ENCODE assay signal across 11 mouse cellular contexts in genomic region chr5:65718368-65718767, GRCm38 (mm10). TPM values are rescaled to one million over a fixed set of nuclear protein-coding genes. Genes with fewer than 3 reads are reported as not detected.
DNase-seq lines count a peak whose midpoint lies in the region; ATAC-seq and TF ChIP-seq lines count a peak whose summit lies in the region.
"Had no signal": no experiment of that assay in that cellular context is flagged by ENCODE, and none has a peak within 500 bp of the region (broad histone marks: within the 10 kb centered on the region; RNA-seq: fewer than 3 reads in every experiment).

No protein-coding gene starts in this region.

- DNase-seq in heart, postnatal 10 days, result no peak
- DNase-seq in MEL (ENCODE audit: low read depth, low spot score), result peak; percentile 97
- DNase-seq in embryo, embryonic 11 days, result peak; percentile 37
- no peak for DNase-seq in kidney, postnatal 10 days
- no peak for DNase-seq in cerebellum, postnatal 25 days
- DNase-seq in cerebellum, adult 11-12 months, result no peak
- DNase-seq: adrenal gland, postnatal 25 days; kidney, adult 9 months had no signal

- no peak for ATAC-seq in heart, embryonic 15.5 days (replicated peaks; ENCODE audit: insufficient number of reproducible peaks, insufficient read depth, low FRiP score, low read depth)
- ATAC-seq in megakaryocyte progenitor cell, adult 5-6 weeks (replicated peaks; ENCODE audit: poor library complexity), result peak; percentile 95

- peak overlapping the region; percentile 23; the same call in 1 of the 2 replicates for H3K27ac ChIP-seq in heart, embryonic 15.5 days
- peak overlapping the region; percentile 96 for H3K27ac ChIP-seq in MEL (ENCODE audit: control insufficient read depth, low read depth, low read length)

- TF ChIP-seq EP300 in MEL (IDR thresholded peaks at IDR 0.05; ENCODE audit: low read depth in 1 of 2, low read length in 2 of 2), result peak; percentile 65 to 69

- 0 out of 2 replicates have a peak, but pooled peaks have one; percentile 0 for TF ChIP-seq RAD21 in MEL (IDR thresholded peaks at IDR 0.05; ENCODE audit: low read depth, low read length)

- no peaks in the 10 kb centered on the region; the same call in 1 of the 2 replicates for H3K79me2 ChIP-seq in MEL (ENCODE audit: control insufficient read depth, insufficient read depth, low read length, poor library complexity)

- no peaks in the 10 kb centered on the region for H3K27me3 ChIP-seq in heart, embryonic 15.5 days
- no peaks in the 10 kb centered on the region for H3K27me3 ChIP-seq in MEL (ENCODE audit: control insufficient read depth in 1 of 2, insufficient read depth in 2 of 2, low read length in 2 of 2)
- H3K27me3 ChIP-seq: megakaryocyte, embryonic 14.5 days had no signal

- 20% methylated on average over 3 of the region's 3 CpGs for WGBS in heart, embryonic 15.5 days

- intact Hi-C loops in heart, postnatal 10 days (cut with DNase I), result no loop called here

- no peak overlapping the region for H3K4me3 ChIP-seq in heart, embryonic 15.5 days
- peak overlapping the region; percentile 46 to 69; a peak in 3 of 4 replicates for H3K4me3 ChIP-seq in MEL (ENCODE audit: control insufficient read depth in 1 of 2, insufficient read depth in 1 of 2, low read depth in 2 of 2, low read length in 2 of 2)

- H3K9ac ChIP-seq in heart, embryonic 15.5 days, result no peak overlapping the region
- H3K9ac ChIP-seq in MEL (ENCODE audit: control insufficient read depth, low read depth, low read length, poor library complexity, severe bottlenecking), result peak overlapping the region; percentile 70

- TF ChIP-seq POLR2A in MEL (IDR thresholded peaks at IDR 0.05; ENCODE audit: control insufficient read depth in 1 of 2, insufficient read depth in 1 of 2, low read depth in 1 of 2, low read length in 2 of 2, poor library complexity in 1 of 2), result no peak

- TF ChIP-seq CTCF in MEL (IDR thresholded peaks at IDR 0.05 in 2 of 3, conservative IDR thresholded peaks at IDR 0.05 in 1 of 3; ENCODE audit: control insufficient read depth in 1 of 3, insufficient read depth in 1 of 3, low read depth in 2 of 3, low read length in 3 of 3, poor library complexity in 1 of 3, severe bottlenecking in 1 of 3), result no peak

- no peaks in the 10 kb centered on the region for H3K36me3 ChIP-seq in heart, embryonic 15.5 days
- no peaks in the 10 kb centered on the region for H3K36me3 ChIP-seq in MEL (ENCODE audit: control insufficient read depth in 1 of 2, insufficient read depth in 2 of 2, low read length in 2 of 2)

- H3K4me1 ChIP-seq in heart, embryonic 15.5 days (replicated peaks), result 0 out of 2 replicates have a peak, but pooled peaks cover 4% of the 10 kb centered on the region
- H3K4me1 ChIP-seq in MEL (ENCODE audit: control insufficient read depth in 1 of 2, insufficient read depth in 2 of 2, low read length in 2 of 2), result peaks cover 0 to under 1% of the 10 kb centered on the region in 2 experiments; a peak in 2 of 4 replicates

- H3K9me3 ChIP-seq in heart, embryonic 15.5 days (replicated peaks), result no peaks in the 10 kb centered on the region
- no peaks in the 10 kb centered on the region for H3K9me3 ChIP-seq in MEL (replicated peaks; ENCODE audit: insufficient read depth, low read length)
- H3K9me3 ChIP-seq: megakaryocyte, embryonic 14.5 days had no signal

- H3K4me2 ChIP-seq in heart, embryonic 15.5 days, result no peak overlapping the region

TF ChIP-seq in MEL, 35 proteins besides CTCF, POLR2A, EP300 and RAD21:
- TF ChIP-seq UBTF (IDR thresholded peaks at IDR 0.05; ENCODE audit: borderline replicate concordance, insufficient read depth, low read depth, low read length), result no peak
- peak; percentile 12; the same call in 1 of the 2 replicates for TF ChIP-seq MXI1 (IDR thresholded peaks at IDR 0.05; ENCODE audit: low read depth, low read length)
- TF ChIP-seq E2F4 (IDR thresholded peaks at IDR 0.05; ENCODE audit: borderline replicate concordance, low read depth, low read length), result no peak
- peak; percentile 66; the same call in 1 of the 2 replicates for TF ChIP-seq TBP (IDR thresholded peaks at IDR 0.05; ENCODE audit: low read depth, low read length)
- no peak for TF ChIP-seq POLR2AphosphoS5 (IDR thresholded peaks at IDR 0.05; ENCODE audit: borderline replicate concordance, low read depth, low read length)
- no peak; the same call in 1 of the 2 replicates for TF ChIP-seq MYC (IDR thresholded peaks at IDR 0.05; ENCODE audit: low read depth, low read length)
- no peak for TF ChIP-seq MAFK (IDR thresholded peaks at IDR 0.05; ENCODE audit: borderline replicate concordance, low read depth, low read length)
- TF ChIP-seq BHLHE40 (IDR thresholded peaks at IDR 0.05; ENCODE audit: borderline replicate concordance, low read depth, low read length), result no peak
- TF ChIP-seq SIN3A (IDR thresholded peaks at IDR 0.05; ENCODE audit: low read length), result peak; percentile 71
- peak; percentile 47; the same call in 1 of the 2 replicates for TF ChIP-seq RCOR1 (IDR thresholded peaks at IDR 0.05; ENCODE audit: low read depth, low read length)
- TF ChIP-seq HCFC1 (IDR thresholded peaks at IDR 0.05; ENCODE audit: low read depth, low read length), result peak; percentile 50; the same call in 1 of the 2 replicates
- no peak for TF ChIP-seq CHD1 (IDR thresholded peaks at IDR 0.05; ENCODE audit: low read depth, low read length)
- TF ChIP-seq CHD2 (IDR thresholded peaks at IDR 0.05; ENCODE audit: low read length), result no peak
- TF ChIP-seq MEF2A (IDR thresholded peaks at IDR 0.05; ENCODE audit: extremely low read depth, insufficient replicate concordance, low read depth, low read length, poor library complexity, severe bottlenecking), result no peak
- 0 out of 2 replicates have a peak, but pooled peaks have one; percentile 24 for TF ChIP-seq ZMIZ1 (IDR thresholded peaks at IDR 0.05; ENCODE audit: low read depth, low read length)
- no peak for TF ChIP-seq ZC3H11A (IDR thresholded peaks at IDR 0.05; ENCODE audit: low read depth, low read length)
- no peak for TF ChIP-seq ZKSCAN1 (IDR thresholded peaks at IDR 0.05; ENCODE audit: low read depth, low read length)
- no peak for TF ChIP-seq KAT2A (conservative IDR thresholded peaks at IDR 0.05; ENCODE audit: low read depth, low read length)
- no peak for TF ChIP-seq NRF1 (IDR thresholded peaks at IDR 0.05; ENCODE audit: insufficient read depth, low read depth, low read length, poor library complexity, severe bottlenecking)
- no peak for TF ChIP-seq USF1 (IDR thresholded peaks at IDR 0.05; ENCODE audit: low read depth, low read length)
- TF ChIP-seq MAZ (IDR thresholded peaks at IDR 0.05; ENCODE audit: low read depth, low read length), result no peak
- peak; percentile 88 for TF ChIP-seq GATA1 (IDR thresholded peaks at IDR 0.05; ENCODE audit: low read depth, low read length)
- TF ChIP-seq POLR2AphosphoS2 (IDR thresholded peaks at IDR 0.05; ENCODE audit: low read length), result no peak
- TF ChIP-seq ZNF384 (IDR thresholded peaks at IDR 0.05; ENCODE audit: low read depth, low read length), result peak; percentile 31; the same call in 1 of the 2 replicates
- TF ChIP-seq TAL1 (IDR thresholded peaks at IDR 0.05; ENCODE audit: low read length), result no peak
- TF ChIP-seq JUND (IDR thresholded peaks at IDR 0.05; ENCODE audit: low read depth, low read length), result peak; percentile 40; the same call in 1 of the 2 replicates
- no peak for TF ChIP-seq ELF1 (IDR thresholded peaks at IDR 0.05; ENCODE audit: low read depth, low read length)
- TF ChIP-seq USF2 (IDR thresholded peaks at IDR 0.05; ENCODE audit: borderline replicate concordance in 1 of 2, insufficient read depth in 1 of 2, low read depth in 1 of 2, low read length in 2 of 2), result no peak
- 0 out of 2 replicates have a peak, but pooled peaks have one; percentile 35 for TF ChIP-seq NELFE (IDR thresholded peaks at IDR 0.05; ENCODE audit: low read depth, low read length)
- TF ChIP-seq TCF12 (IDR thresholded peaks at IDR 0.05; ENCODE audit: low read depth, low read length), result peak; percentile 43
- peak; percentile 66 for TF ChIP-seq ETS1 (IDR thresholded peaks at IDR 0.05; ENCODE audit: low read depth, low read length)
- TF ChIP-seq SMC3 (IDR thresholded peaks at IDR 0.05; ENCODE audit: low read depth, low read length), result no peak
- TF ChIP-seq MYB (IDR thresholded peaks at IDR 0.05; ENCODE audit: low read depth, low read length), result no peak
- TF ChIP-seq GABPA (IDR thresholded peaks at IDR 0.05; ENCODE audit: low read depth, low read length), result no peak
- no peak for TF ChIP-seq MAX (IDR thresholded peaks at IDR 0.05; ENCODE audit: low read length)

RNA-seq across cellular contexts. Expression of gene Pds5a, which starts 20.3 kb away (rescaled TPM):
- 30.5 and 36.8 TPM in 2 replicates for polyA plus RNA-seq in heart, embryonic 15.5 days (2015; fragmentation: Nextera tagmentation; extraction: Ambion mirVana)
- 10 to 100 TPM; 66.2 to 75.7 TPM for total RNA-seq in heart, postnatal 10 days (2021)
- 87.3 and 99.6 TPM in 2 replicates for total RNA-seq in MEL (2012; rRNA removed)
- 100 to 1,000 TPM in 1 of 2 experiments, 10 to 100 TPM in 1; 88.0 to 188 TPM for polyA plus RNA-seq in MEL (2012; ENCODE audit: insufficient read depth in 1 of 2, insufficient read length in 2 of 2, low read depth in 1 of 2, low replicate concordance in 2 of 2, missing spikeins in 1 of 2)
- 215 and 245 TPM in 2 replicates for total RNA-seq in megakaryocyte progenitor cell, adult 5-6 weeks (2015)
- 189 and 232 TPM in 2 replicates for total RNA-seq in megakaryocyte progenitor cell, adult 5-6 weeks (2017)

RNA-seq across cellular contexts. Expression of gene N4bp2, which starts 45.0 kb away (rescaled TPM):
- 12.9 and 13.5 TPM in 2 replicates for polyA plus RNA-seq in heart, embryonic 15.5 days (2015; fragmentation: Nextera tagmentation; extraction: Ambion mirVana)
- 10 to 100 TPM; 27.6 to 28.3 TPM for total RNA-seq in heart, postnatal 10 days (2021)
- total RNA-seq in MEL (2012; rRNA removed), result 10.1 and 11.4 TPM in 2 replicates
- polyA plus RNA-seq in MEL (2012; ENCODE audit: insufficient read depth in 1 of 2, insufficient read length in 2 of 2, low read depth in 1 of 2, low replicate concordance in 2 of 2, missing spikeins in 1 of 2), result 10 to 100 TPM; 12.9 to 50.6 TPM
- total RNA-seq in megakaryocyte progenitor cell, adult 5-6 weeks (2015), result 39.1 and 39.8 TPM in 2 replicates
- 22.2 and 30.3 TPM in 2 replicates for total RNA-seq in megakaryocyte progenitor cell, adult 5-6 weeks (2017)

Comparison
In these comparisons a context has a peak if more than half of its experiments do, and no peak if none do; other contexts are left out.
1. DNase-seq: peak in MEL (single experiment) and embryo, embryonic 11 days (single experiment); none in heart, postnatal 10 days (0 of 2), kidney, postnatal 10 days (single experiment), cerebellum, postnatal 25 days (0 of 2) and cerebellum, adult 11-12 months (single experiment).